Mouse (Mus musculus): Measurements from ENCODE around the gene Tnfrsf1a. TPM values are rescaled to one million over a fixed set of nuclear protein-coding genes. Genes with fewer than 3 reads are reported as not detected.
A peak's percentile ranks its signal among the peaks of the same experiment; 100 is the strongest.

Gene Tnfrsf1a
- polyA plus RNA-seq, 1 experiment from 2014 or later = 54.2 TPM

DNA sequence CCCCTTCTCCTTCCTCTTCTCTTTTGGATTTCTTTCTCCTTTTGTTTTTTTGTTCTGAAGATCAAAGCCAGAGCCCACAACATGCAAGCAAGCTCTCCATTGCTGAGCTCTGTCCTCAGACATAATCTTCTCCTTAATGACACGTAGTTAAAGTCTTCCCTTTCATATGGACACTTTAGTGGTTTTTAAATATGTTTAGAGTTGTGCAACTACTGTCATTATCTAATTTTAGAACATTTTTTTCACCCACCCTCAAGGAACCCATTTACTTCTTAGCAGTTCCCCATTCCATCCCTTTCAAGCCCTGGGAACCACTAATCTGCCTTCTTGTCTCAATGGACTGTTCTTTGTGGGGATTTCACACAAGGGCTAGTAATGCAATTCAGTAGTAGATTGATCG, 14.8 kb upstream of the Tnfrsf1a start:
- 71% methylated on average over 2 of the region's 2 CpGs for WGBS
- Histone ChIP-seq H3K9ac (ENCODE audit: low read length) (no peak overlapping the region), H3K9me3 (replicated peaks; ENCODE audit: control insufficient read depth, low read length) (no peaks in the 10 kb centered on the region), H3K4me3 (ENCODE audit: low read length) (no peak overlapping the region), H3K4me1 (ENCODE audit: control insufficient read depth, insufficient read depth, low read length) (peaks cover 8% of the 10 kb centered on the region; the same call in 1 of the 2 replicates), H3K36me3 (ENCODE audit: control insufficient read depth, insufficient read depth) (no peaks in the 10 kb centered on the region), H3K27me3 (ENCODE audit: control insufficient read depth, insufficient read depth, low read length) (no peaks in the 10 kb centered on the region), H3K27ac (ENCODE audit: low read length) (no peak overlapping the region), H3K4me2 (ENCODE audit: low read depth, low read length) (no peak overlapping the region)
- ATAC-seq (replicated peaks; ENCODE audit: extremely low read depth, insufficient read depth, low FRiP score) = no peak

DNA sequence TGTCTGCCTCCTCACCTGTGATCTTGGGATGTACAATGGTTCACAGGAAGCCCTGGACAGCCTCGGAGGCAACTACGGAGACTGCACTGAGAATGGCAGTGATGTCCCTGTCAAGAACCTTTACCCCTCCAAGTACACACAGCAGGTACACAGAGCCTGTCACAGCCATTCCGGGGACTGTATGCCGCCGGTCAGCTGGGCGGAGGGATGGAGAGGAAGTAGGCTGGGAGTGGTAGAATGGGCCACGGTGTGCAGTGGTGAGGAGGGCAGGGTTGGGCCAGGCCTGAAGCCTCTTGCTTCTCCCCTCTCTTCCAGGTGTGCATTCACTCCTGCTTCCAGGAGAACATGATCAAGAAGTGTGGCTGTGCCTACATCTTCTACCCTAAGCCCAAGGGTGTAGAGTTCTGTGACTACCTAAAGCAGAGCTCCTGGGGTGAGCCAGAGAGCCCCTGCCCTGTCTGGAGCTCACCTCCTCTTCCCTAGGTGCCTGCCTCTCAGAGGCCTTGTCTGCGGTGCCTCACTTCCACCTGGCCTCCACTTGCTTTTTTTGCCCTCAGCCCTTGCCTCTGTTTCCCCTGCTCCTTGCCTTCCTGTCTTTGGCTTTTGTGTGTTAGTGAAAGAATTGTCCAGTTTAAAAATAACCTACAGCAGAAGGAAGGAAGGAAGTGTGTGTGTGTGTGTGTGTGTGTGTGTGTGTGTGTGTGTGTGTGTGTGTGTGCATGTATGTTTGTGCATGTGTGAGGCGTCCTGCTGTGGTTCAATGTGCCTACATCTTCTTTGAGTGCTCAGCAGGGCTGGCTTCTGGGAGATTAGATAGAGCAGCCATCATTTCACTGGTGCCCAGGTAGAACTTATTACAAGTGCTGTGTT, 10.1 kb upstream of the Tnfrsf1a start:
- Histone ChIP-seq H3K4me3 (ENCODE audit: low read length) (no peak overlapping the region), H3K4me1 (ENCODE audit: control insufficient read depth, insufficient read depth, low read length) (0 out of 2 replicates have a peak, but pooled peaks cover 2% of the 10 kb centered on the region), H3K4me2 (ENCODE audit: low read depth, low read length) (no peak overlapping the region), H3K27ac (ENCODE audit: low read length) (peak overlapping the region; percentile 74; the same call in 1 of the 2 replicates), H3K27me3 (ENCODE audit: control insufficient read depth, insufficient read depth, low read length) (no peaks in the 10 kb centered on the region), H3K36me3 (ENCODE audit: control insufficient read depth, insufficient read depth) (no peaks in the 10 kb centered on the region), H3K9me3 (replicated peaks; ENCODE audit: control insufficient read depth, low read length) (no peaks in the 10 kb centered on the region), H3K9ac (ENCODE audit: low read length) (no peak overlapping the region)
- 71% methylated on average over 9 of the region's 9 CpGs for WGBS
- no peak for ATAC-seq (replicated peaks; ENCODE audit: extremely low read depth, insufficient read depth, low FRiP score)

DNA sequence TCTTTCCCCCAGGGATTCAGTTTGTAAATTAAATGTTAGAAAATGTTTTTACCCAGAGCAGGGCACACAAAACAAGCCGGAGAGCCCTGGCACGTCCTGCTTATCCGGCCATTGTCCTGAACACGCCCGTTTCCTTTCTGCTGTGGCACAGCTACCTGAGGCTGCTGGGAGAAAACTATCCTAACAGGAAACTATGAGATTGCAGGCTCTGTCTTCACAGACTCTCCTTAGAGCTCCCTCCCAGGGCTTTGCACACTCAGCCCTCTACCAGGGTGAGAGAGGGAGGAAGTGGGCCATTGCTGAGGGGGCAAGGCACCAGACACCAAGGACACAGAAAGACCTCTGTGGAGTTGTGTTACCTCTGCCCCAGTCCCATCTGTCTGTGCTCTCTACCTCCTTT, 8.9 kb upstream of the Tnfrsf1a start:
- H3K27me3 ChIP-seq (ENCODE audit: control insufficient read depth, insufficient read depth, low read length) = no peaks in the 10 kb centered on the region
- ATAC-seq (replicated peaks; ENCODE audit: extremely low read depth, insufficient read depth, low FRiP score) = peak; percentile 65; the same call in 1 of the 2 replicates

DNA sequence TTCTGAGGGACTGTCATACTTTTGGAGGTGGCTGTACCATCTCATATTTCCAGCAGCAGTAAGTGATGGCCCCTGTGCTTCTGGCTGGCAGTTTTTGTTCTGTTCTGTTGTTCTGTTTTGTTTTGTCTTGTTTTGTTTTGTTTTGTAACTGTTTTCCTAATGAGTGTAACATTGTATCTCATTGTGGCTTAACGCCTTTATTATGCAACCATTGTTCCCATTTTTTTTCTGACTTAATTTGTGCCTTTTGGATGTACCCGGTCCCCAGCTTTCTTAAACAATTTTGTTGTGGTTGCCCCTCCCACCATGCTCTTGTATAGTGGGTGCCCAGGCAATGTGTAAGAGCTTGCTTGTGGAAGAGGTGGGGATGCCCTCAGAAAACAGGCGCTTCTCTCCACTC, 7.0 kb upstream of the Tnfrsf1a start:
- Histone ChIP-seq H3K27me3 (ENCODE audit: control insufficient read depth, insufficient read depth, low read length) (no peaks in the 10 kb centered on the region), H3K9me3 (replicated peaks; ENCODE audit: control insufficient read depth, low read length) (no peaks in the 10 kb centered on the region), H3K4me1 (ENCODE audit: control insufficient read depth, insufficient read depth, low read length) (0 out of 2 replicates have a peak, but pooled peaks cover 2% of the 10 kb centered on the region), H3K27ac (ENCODE audit: low read length) (no peak overlapping the region), H3K9ac (ENCODE audit: low read length) (no peak overlapping the region), H3K36me3 (ENCODE audit: control insufficient read depth, insufficient read depth) (no peaks in the 10 kb centered on the region), H3K4me2 (ENCODE audit: low read depth, low read length) (no peak overlapping the region), H3K4me3 (ENCODE audit: low read length) (no peak overlapping the region)
- 80% methylated on average over 3 of the region's 3 CpGs for WGBS
- ATAC-seq (replicated peaks; ENCODE audit: extremely low read depth, insufficient read depth, low FRiP score) = no peak

More for the DNA sequence above, 8.9 kb upstream of the Tnfrsf1a start:
- H3K9ac ChIP-seq (ENCODE audit: low read length) = no peak overlapping the region
- H3K4me2 ChIP-seq (ENCODE audit: low read depth, low read length) = no peak overlapping the region
- H3K36me3 ChIP-seq (ENCODE audit: control insufficient read depth, insufficient read depth) = no peaks in the 10 kb centered on the region
- H3K4me1 ChIP-seq (ENCODE audit: control insufficient read depth, insufficient read depth, low read length) = 0 out of 2 replicates have a peak, but pooled peaks cover 2% of the 10 kb centered on the region
- H3K9me3 ChIP-seq (replicated peaks; ENCODE audit: control insufficient read depth, low read length) = no peaks in the 10 kb centered on the region
- H3K27ac ChIP-seq (ENCODE audit: low read length) = peak overlapping the region; percentile 74
- 62% methylated on average over 5 of the region's 5 CpGs for WGBS
- no peak overlapping the region for H3K4me3 ChIP-seq (ENCODE audit: low read length)

DNA sequence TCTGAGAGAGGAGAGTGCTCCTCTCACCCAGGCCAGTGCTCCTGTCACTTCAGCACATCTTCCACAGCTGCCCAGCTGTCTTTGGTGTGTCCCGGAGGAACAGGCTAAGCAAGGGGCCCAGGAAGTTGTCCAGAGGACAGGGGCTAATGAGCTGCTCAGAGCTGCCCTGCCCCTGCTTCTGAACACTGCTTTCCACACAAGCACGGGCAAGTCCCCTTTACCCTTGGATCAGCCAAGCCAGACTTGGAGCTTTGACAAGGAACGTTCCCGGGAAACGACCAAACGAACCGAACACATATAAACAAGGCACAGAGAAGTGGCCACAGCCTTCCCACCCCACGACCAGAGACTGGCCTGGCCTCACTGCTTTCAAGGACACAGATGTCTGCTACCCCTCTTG, 5.1 kb upstream of the Tnfrsf1a start:
- H3K27me3 ChIP-seq (ENCODE audit: control insufficient read depth, insufficient read depth, low read length) = no peaks in the 10 kb centered on the region
- H3K4me1 ChIP-seq (ENCODE audit: control insufficient read depth, insufficient read depth, low read length) = peaks cover 6% of the 10 kb centered on the region
- no peak overlapping the region for H3K4me2 ChIP-seq (ENCODE audit: low read depth, low read length)
- 30% methylated on average over 8 of the region's 8 CpGs for WGBS
- H3K27ac ChIP-seq (ENCODE audit: low read length) = no peak overlapping the region
- H3K9ac ChIP-seq (ENCODE audit: low read length) = no peak overlapping the region
- H3K4me3 ChIP-seq (ENCODE audit: low read length) = no peak overlapping the region
- no peaks in the 10 kb centered on the region for H3K9me3 ChIP-seq (replicated peaks; ENCODE audit: control insufficient read depth, low read length)
- no peak for ATAC-seq (replicated peaks; ENCODE audit: extremely low read depth, insufficient read depth, low FRiP score)
- H3K36me3 ChIP-seq (ENCODE audit: control insufficient read depth, insufficient read depth) = no peaks in the 10 kb centered on the region

DNA sequence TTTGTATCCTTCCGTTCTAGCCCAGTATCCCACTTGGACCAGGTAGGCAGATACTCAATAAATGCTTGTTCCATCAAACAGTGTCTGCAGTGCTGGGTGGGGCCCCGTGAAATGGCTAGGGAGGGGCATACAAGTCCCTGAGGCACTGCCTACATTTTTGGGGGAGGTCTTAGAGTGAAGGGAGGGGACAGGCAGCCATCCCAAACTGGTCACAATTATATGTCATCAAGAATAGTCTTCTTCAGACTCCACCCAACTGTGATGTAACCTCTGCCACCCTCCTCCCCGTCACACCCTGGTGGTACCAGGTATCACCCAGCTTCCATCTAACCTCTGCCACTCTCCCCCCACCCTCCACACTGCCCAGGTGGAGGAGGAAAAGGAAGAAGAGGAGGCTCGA, 4.3 kb upstream of the Tnfrsf1a start:
- 62% methylated on average over 4 of the region's 4 CpGs for WGBS
- no peak overlapping the region for H3K4me2 ChIP-seq (ENCODE audit: low read depth, low read length)
- no peak overlapping the region for H3K27ac ChIP-seq (ENCODE audit: low read length)
- no peak overlapping the region for H3K9ac ChIP-seq (ENCODE audit: low read length)
- H3K9me3 ChIP-seq (replicated peaks; ENCODE audit: control insufficient read depth, low read length) = no peaks in the 10 kb centered on the region
- H3K4me3 ChIP-seq (ENCODE audit: low read length) = no peak overlapping the region
- H3K27me3 ChIP-seq (ENCODE audit: control insufficient read depth, insufficient read depth, low read length) = no peaks in the 10 kb centered on the region
- no peaks in the 10 kb centered on the region for H3K36me3 ChIP-seq (ENCODE audit: control insufficient read depth, insufficient read depth)
- no peak for ATAC-seq (replicated peaks; ENCODE audit: extremely low read depth, insufficient read depth, low FRiP score)
- H3K4me1 ChIP-seq (ENCODE audit: control insufficient read depth, insufficient read depth, low read length) = peaks cover 6% of the 10 kb centered on the region

DNA sequence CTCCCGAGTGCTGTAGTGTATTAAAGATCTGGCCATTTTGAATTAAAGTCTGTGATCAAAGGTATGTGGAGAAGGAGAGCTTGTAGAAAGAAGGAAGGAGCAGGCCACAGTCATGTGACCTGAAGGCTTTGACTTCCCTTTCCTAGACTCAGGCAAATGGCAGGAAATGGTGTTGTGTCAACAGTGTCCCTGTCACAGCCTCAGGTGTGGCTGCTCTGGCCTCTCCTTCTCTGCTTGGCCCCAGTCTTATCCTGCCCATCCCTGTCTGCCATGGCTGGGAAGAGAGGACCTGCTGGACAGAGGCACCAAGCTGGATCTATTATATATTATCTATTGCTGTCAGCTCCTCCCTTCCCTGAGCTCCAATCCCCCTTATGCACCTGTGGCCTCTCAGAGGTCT, 3.5 kb upstream of the Tnfrsf1a start:
- H3K4me1 ChIP-seq (ENCODE audit: control insufficient read depth, insufficient read depth, low read length) = peaks cover 6% of the 10 kb centered on the region
- ATAC-seq (replicated peaks; ENCODE audit: extremely low read depth, insufficient read depth, low FRiP score) = no peak
- 52% methylated on average over 1 of the region's 1 CpGs for WGBS
- H3K9me3 ChIP-seq (replicated peaks; ENCODE audit: control insufficient read depth, low read length) = no peaks in the 10 kb centered on the region
- no peak overlapping the region for H3K4me2 ChIP-seq (ENCODE audit: low read depth, low read length)
- no peak overlapping the region for H3K4me3 ChIP-seq (ENCODE audit: low read length)
- no peaks in the 10 kb centered on the region for H3K36me3 ChIP-seq (ENCODE audit: control insufficient read depth, insufficient read depth)
- H3K27me3 ChIP-seq (ENCODE audit: control insufficient read depth, insufficient read depth, low read length) = no peaks in the 10 kb centered on the region
- H3K9ac ChIP-seq (ENCODE audit: low read length) = no peak overlapping the region
- H3K27ac ChIP-seq (ENCODE audit: low read length) = no peak overlapping the region

DNA sequence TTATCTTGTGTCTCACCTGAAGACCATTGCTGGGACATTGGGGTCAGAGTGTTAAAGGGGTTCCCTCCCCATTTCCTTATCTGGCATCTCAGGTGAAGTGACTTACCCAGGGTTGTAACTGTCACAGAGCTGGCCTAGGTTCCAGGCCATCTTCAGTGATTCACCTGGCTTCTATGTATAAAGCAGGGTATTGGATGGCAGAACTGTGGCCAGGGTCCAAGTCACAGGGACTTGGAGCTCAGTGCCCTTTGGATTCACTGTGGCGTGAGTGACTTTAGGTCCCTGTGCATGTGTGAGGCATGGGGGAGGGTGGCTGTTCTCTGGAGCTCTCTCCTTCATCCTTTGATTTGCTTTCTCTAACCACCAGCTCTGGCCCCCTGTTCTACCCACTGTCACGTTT, 3.1 kb upstream of the Tnfrsf1a start:
- Histone ChIP-seq H3K4me3 (ENCODE audit: low read length) (no peak overlapping the region), H3K36me3 (ENCODE audit: control insufficient read depth, insufficient read depth) (no peaks in the 10 kb centered on the region), H3K27ac (ENCODE audit: low read length) (no peak overlapping the region), H3K9me3 (replicated peaks; ENCODE audit: control insufficient read depth, low read length) (no peaks in the 10 kb centered on the region), H3K4me2 (ENCODE audit: low read depth, low read length) (no peak overlapping the region), H3K9ac (ENCODE audit: low read length) (no peak overlapping the region), H3K4me1 (ENCODE audit: control insufficient read depth, insufficient read depth, low read length) (peaks cover 8% of the 10 kb centered on the region), H3K27me3 (ENCODE audit: control insufficient read depth, insufficient read depth, low read length) (no peaks in the 10 kb centered on the region)
- WGBS = 63% methylated on average over 2 of the region's 2 CpGs
- ATAC-seq (replicated peaks; ENCODE audit: extremely low read depth, insufficient read depth, low FRiP score) = no peak

DNA sequence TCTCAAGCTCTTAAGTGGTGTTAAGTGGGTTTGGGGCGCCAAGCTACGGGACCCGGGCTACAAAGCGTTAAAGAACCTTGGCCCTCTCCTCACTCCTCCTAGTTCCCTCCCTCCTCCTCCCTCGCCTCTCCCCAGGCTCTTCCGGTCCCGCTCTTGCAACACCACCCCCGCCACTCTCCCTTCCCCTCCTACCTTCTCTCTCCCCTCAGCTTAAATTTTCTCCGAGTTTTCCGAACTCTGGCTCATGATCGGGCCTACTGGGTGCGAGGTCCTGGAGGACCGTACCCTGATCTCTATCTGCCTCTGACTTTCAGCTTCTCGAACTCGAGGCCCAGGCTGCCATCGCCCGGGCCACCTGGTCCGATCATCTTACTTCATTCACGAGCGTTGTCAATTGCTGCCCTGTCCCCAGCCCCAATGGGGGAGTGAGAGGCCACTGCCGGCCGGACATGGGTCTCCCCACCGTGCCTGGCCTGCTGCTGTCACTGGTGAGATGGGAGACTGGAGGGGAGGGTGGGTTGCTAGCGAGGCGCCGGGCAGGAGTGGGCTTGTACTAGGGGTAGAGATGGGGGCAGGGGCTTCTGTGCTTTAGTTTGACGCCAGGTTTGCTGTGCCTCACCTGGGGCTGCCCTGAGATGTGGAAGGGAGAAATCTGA, 541 bp downstream of the Tnfrsf1a start:
- Histone ChIP-seq H3K36me3 (ENCODE audit: control insufficient read depth, insufficient read depth) (no peaks in the 10 kb centered on the region), H3K27me3 (ENCODE audit: control insufficient read depth, insufficient read depth, low read length) (no peaks in the 10 kb centered on the region), H3K27ac (ENCODE audit: low read length) (peak overlapping the region; percentile 88), H3K4me2 (ENCODE audit: low read depth, low read length) (peak overlapping the region; percentile 77), H3K4me3 (ENCODE audit: low read length) (peak overlapping the region; percentile 74), H3K4me1 (ENCODE audit: control insufficient read depth, insufficient read depth, low read length) (peaks cover 34% of the 10 kb centered on the region), H3K9me3 (replicated peaks; ENCODE audit: control insufficient read depth, low read length) (no peaks in the 10 kb centered on the region), H3K9ac (ENCODE audit: low read length) (peak overlapping the region; percentile 87)
- WGBS = 1% methylated on average over 27 of the region's 27 CpGs
- peak; percentile 81 for ATAC-seq (replicated peaks; ENCODE audit: extremely low read depth, insufficient read depth, low FRiP score)
